Mouse (Mus musculus) erythroblast, adult 5-6 weeks (primary cell): Measurements from ENCODE around the gene Erc1. TPM values are rescaled to one million over a fixed set of nuclear protein-coding genes. Genes with fewer than 3 reads are reported as not detected.
"Not testable (repeated sequence)": the region's sequence is repeated elsewhere in the genome, so short reads cannot be mapped to it uniquely, and the experiment has no call there.

ENCODE experiments used
- ATAC-seq: replicated peaks from 2 replicates; pipeline ENCODE4 v1.8.0; 2016; ENCODE audit warnings: moderate number of reproducible peaks, mild to moderate bottlenecking, moderate TSS enrichment, inconsistent platforms; ENCODE audit not compliant: poor library complexity, low FRiP score, severe bottlenecking
- total RNA-seq, 2 experiments: library from RNA; stranded (forward) in 1 of 2; stranded (reverse) in 1 of 2; fragments of 150-400 nt in 1 of 2; fragments of 200-764, 138-1000 nt in 1 of 2; gene quantifications; 2 replicates each; pipeline versions ENCODE4 v1.2.3 to v1.2.4; 2015 to 2017; ENCODE audit warnings: low replicate concordance in 2 of 2

Gene Erc1
- total RNA-seq, 2 experiments from 2014 or later, result 2.5 to 10.0 TPM

GRCm38 (mm10) chr6:119813055-119813454 is 34.9 kb downstream of the Erc1 start:
- not testable (repeated sequence) for ATAC-seq

DNA sequence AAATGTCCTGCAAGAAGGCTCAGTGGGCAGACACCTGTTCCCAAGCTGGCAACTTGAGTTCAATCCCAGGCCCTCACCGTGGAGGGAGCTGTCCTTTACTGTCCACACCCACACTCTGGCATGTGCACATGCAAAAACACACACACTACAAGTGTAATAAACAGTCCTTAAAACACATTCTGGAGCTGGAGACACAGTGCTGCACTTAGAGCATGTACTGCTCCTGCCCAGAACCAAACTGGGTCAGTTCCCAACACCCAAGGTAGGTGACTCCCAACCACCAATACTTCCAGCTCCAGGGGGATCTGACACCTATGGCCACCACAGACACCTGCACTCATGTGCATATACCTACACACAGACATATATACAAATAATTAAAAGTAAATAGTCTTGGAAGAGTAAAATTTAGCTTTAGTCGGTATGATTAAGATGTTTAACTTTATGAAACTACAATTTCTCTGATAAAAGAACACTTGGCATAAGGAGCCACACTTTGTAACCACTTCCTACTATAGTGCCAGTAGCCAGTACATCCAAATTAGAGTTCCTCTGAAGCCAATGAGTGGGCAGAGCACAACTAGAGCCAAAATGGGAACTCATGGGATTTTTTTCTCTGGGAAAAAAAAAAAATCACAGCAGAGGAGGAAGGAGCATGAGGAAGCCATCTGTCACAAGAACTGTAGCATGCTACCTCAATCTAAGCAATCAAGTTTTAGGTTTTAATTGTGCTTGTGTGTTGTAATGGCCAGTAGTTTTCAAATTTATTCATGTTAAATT is 39.1 kb downstream of the Erc1 start:
- ATAC-seq, result no peak

GRCm38 (mm10) chr6:119803239-119803638 is 44.7 kb downstream of the Erc1 start:
- no peak for ATAC-seq

DNA sequence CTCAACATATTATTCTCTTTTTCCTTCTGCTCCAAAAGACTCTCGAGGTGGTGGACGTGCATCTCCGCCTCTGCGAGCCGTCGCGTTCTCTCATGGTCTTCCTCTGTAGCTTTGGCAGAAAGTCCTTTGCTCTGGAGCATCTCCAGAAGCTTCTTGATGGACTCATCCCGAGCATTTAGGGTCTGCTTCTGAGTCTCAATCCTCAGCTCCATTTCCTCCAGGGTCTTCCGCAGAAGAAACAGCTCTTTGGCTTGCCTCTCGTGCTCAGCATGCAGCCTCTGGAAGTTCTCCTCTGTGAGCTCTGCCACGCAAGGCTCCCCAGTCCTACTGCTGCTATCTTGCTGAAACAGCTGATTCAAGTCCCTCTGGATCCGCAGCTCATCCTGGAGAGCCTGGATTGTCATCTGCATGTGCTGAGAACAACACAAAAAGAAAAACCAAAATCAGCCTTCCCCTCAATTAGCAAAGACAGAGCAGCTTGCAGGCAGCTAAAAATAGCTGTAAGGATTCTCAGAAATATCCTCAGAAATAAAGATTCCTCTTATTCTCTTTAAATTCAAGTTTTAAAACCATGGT is 51.0 kb downstream of the Erc1 start:
- no peak for ATAC-seq

GRCm38 (mm10) chr6:119796291-119796690 is 51.7 kb downstream of the Erc1 start:
- no peak for ATAC-seq

GRCm38 (mm10) chr6:119792562-119792961 is 55.4 kb downstream of the Erc1 start:
- no peak; the same call in 1 of the 2 replicates for ATAC-seq

GRCm38 (mm10) chr6:119782416-119782815 is 65.6 kb downstream of the Erc1 start:
- ATAC-seq, result no peak

DNA sequence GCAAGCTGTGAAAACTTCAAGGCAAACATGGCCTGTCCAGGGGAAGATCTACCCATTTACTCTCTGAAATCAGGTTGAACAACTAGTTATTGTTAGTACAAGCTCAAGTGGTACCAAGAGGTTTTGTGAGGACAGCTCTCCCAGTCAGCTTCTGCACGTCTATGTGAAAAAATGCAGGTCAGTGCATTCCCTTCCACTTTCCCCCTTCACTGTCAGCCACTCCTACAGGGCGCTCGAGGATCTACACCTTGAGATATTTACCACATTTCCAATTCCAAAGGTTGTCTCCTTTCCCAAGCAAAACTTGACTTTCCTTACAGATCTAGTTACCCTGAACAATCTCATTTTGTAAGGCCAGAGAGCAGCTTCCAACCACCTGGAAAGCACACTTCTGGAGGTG is 66.9 kb downstream of the Erc1 start:
- no peak for ATAC-seq

GRCm38 (mm10) chr6:119768778-119769177 is 79.2 kb downstream of the Erc1 start:
- ATAC-seq, result no peak

DNA sequence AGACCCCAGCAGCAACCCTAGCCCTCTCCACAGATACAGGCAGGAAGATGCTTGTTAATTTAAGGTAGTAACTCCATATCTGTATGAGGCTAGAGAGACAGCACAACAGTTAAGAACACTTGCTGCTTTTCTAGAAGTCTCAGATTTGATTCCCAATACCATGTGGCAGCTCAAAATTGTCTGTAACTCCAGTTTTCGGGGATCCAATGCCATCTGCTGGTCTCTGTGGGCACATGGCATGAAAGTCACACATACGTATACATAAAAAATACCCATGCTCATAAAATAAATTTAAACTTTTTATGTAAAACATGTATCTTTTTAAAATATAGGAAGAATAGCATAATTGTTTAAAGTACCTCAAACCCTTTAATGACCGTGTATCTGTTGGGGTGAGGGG is 83.6 kb downstream of the Erc1 start:
- no peak for ATAC-seq

- ATAC-seq, result no peak
These were observed 88.1 kb downstream of the Erc1 start for GRCm38 (mm10) chr6:119759866-119760265.

- ATAC-seq, result no peak
These were observed 89.5 kb downstream of the Erc1 start for GRCm38 (mm10) chr6:119758490-119758889.

DNA sequence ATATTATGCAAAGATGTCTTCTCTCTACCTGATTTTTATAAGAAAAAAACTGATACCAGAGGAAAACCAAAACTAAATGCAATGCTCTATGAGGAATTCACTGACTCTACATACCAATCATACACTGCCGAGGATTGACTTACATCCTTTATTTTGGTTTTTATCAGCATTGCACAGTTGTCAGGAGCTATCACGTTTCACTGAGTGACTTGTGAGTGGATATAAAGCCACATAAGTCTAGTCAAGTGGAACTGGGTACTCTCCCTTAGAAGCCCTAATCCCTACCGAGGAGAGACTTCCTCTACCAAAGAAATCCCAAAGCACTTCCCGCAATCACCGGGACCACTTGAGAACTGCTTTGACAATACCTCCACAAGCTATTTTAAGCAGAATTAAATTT is 90.2 kb downstream of the Erc1 start:
- no peak for ATAC-seq

- ATAC-seq, result no peak
These were observed 92.1 kb downstream of the Erc1 start for GRCm38 (mm10) chr6:119755866-119756265.

DNA sequence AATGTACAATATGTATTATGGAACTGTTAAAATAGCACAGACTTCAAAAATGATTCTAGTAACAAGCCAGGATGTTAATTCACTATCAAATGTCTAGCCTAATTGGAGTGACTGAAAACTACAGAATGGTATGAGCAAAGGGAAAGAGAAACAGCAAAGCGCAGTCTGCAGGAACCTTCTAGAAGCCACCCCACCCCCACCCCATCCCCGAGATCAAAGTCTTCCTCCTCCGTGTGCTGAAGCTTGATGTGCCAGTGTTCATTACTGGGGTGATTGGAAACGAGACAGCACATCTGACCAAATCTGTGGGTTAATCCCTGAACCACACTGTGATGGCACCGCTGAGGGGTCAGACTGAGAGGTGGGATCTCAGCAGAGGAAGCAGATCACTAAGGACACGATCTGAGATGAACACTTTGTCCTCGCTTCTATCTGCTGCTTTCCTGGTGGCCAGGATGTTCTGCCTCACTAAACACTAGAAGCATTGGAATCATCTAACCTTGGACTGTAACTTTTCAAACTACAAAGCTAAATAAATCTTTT is 98.8 kb downstream of the Erc1 start:
- ATAC-seq, result no peak

- no peak for ATAC-seq
These were observed 106.1 kb downstream of the Erc1 start for GRCm38 (mm10) chr6:119741861-119742260.

DNA sequence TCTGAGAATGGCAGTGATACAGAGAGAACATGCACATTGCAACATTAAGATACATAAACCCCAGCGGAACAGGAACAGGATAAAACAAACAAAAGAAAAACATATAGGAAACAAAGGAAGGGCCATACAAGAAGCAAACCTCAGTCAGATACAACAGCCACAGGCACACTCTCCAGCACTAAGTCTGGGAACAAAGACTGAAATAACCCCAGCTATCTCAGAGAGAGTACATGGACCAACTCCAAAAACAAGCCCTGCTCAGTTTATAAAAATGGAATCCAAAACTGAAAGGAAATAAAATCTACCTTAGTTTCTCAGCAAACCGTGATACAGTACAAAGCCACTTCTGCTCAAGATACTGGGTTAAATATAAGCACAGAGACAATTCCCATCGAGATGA is 107.4 kb downstream of the Erc1 start:
- ATAC-seq, result no peak

DNA sequence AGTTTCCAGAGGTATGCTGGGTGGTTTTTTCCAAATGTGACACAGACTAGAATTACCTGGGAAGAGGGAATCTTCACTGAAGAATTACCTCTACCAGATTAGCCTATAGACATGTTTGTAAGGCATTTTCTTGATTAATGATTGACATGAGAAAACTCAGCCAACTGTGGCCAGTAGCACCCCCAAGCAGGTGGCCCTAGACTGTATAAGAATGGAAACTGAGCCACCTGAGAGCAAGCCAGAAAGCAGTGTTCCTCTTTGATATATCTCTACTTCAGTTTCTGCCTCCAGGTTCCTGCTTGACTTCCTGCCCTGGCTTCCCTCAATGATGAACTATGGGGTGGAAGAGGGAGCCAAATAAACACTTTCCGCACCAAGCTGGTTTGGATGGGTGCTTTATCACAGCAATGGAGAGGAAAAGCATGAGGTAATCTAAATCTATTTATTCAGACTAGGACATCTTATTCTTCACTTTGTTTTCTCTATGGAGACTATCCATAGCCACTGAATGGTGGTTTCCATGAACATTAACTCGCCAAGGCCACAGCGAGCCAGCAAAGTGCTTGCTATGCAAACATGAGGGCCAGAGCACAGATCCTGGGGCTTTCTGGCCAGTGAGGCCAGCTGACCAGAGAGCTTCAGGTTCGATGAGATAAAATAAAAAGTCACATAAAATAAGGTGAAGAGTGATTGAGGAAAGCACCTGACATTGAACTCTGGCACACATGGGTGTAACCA is 109.2 kb downstream of the Erc1 start:
- ATAC-seq, result no peak

- ATAC-seq, result no peak
These were observed 110.3 kb downstream of the Erc1 start for GRCm38 (mm10) chr6:119737716-119738115.

GRCm38 (mm10) chr6:119735937-119736336 is 112.0 kb downstream of the Erc1 start:
- ATAC-seq, result no peak

- peak; percentile 61 for ATAC-seq
These were observed 116.8 kb downstream of the Erc1 start for GRCm38 (mm10) chr6:119731155-119731554.
